Mouse (Mus musculus): ENCODE measurements around the gene Med4.

DNA sequence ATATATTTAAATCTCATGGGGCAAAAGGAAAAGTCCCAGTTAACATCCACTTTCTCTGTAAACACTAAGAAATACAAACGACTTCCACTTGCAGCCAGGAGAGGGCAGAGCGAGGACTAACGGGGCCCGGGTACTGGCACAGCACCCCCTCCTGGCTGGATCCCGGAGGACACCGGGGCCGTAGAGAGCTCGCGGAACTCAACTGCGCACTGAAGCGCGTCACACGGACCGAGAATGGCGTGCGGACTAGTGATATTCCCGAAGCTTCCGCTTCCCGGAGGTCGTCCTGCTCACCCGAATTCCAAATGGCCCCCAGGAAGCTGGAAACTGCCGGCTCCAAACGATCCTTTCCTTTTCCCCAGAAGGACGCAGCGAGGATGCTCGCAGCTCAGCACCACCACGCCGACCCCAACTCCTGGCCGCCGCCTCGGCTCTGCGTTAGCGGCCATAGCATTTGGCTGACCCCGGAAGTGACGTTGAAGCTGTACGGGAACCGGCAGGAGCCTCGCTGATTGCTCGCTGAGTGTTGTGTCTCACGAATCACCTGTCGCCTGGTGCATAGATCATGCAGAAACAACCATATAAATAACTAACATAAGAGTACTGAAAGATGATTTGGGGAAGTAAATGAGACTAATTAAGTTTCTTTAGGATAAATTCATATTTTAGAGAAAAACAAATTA lies 15.1 kb downstream of the Med4 start, which contains the start of gene Sucla2:
- peak; percentile 99 for TF ChIP-seq CTCF (IDR thresholded peaks at IDR 0.05; ENCODE audit: insufficient read depth, low read depth, low read length)
- no peak for TF ChIP-seq POLR2A (IDR thresholded peaks at IDR 0.05; ENCODE audit: insufficient read depth, low read depth, low read length)
